Mouse (Mus musculus): ENCODE measurements around the gene Add1. TPM values are rescaled to one million over a fixed set of nuclear protein-coding genes. Genes with fewer than 3 reads are reported as not detected.
A peak's percentile ranks its signal among the peaks of the same experiment; 100 is the strongest.
"Not testable (repeated sequence)": the region's sequence is repeated elsewhere in the genome, so short reads cannot be mapped to it uniquely, and the experiment has no call there.

Add1 gene
- polyA plus RNA-seq, 1 experiment from 2014 or later: 166 TPM

- peaks cover 42% of the 10 kb centered on the region for H3K36me3 ChIP-seq (replicated peaks)
- H3K4me1 ChIP-seq: 0 out of 2 replicates have a peak, but pooled peaks cover 2% of the 10 kb centered on the region
- H3K9me3 ChIP-seq: no peaks in the 10 kb centered on the region
- DNase-seq (ENCODE audit: low spot score): no peak
- WGBS: 85% methylated on average over 7 of the region's 7 CpGs
- H3K27ac ChIP-seq (replicated peaks): no peak overlapping the region
- no peak overlapping the region for H3K4me3 ChIP-seq
- no peaks in the 10 kb centered on the region for H3K27me3 ChIP-seq (replicated peaks; ENCODE audit: low read depth, poor library complexity, severe bottlenecking)
Observed at GRCm38 (mm10) chr5:34565545-34566283, 7.8 kb upstream of the Add1 start.

DNA sequence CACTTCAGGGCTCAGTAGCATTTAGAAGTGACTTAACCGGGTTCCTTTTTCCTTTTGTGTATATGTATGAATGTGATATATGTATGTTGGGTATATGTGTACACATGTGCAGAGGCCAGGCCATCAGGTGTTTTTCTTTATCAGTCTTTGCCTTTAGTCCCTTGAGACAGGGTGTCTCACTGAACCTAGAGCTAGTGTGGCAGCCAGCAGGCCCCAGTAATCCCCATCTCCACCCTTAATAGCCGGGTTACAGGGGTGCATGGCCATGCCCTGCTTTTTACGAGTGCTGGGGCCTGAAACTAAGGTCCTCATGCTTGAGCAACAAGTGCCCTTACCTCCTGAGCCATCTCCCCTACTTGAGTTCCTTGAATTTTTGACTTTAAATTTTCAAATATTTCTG is 1.9 kb upstream of the Add1 start:
- Histone ChIP-seq H3K36me3 (replicated peaks) (no peaks in the 10 kb centered on the region), H3K4me1 (peaks cover 20% of the 10 kb centered on the region), H3K9me3 (no peaks in the 10 kb centered on the region), H3K27me3 (replicated peaks; ENCODE audit: low read depth, poor library complexity, severe bottlenecking) (no peaks in the 10 kb centered on the region), H3K27ac (replicated peaks) (no peak overlapping the region), H3K4me3 (no peak overlapping the region)
- no peak for DNase-seq (ENCODE audit: low spot score)
- 78% methylated on average over 3 of the region's 3 CpGs for WGBS

DNA sequence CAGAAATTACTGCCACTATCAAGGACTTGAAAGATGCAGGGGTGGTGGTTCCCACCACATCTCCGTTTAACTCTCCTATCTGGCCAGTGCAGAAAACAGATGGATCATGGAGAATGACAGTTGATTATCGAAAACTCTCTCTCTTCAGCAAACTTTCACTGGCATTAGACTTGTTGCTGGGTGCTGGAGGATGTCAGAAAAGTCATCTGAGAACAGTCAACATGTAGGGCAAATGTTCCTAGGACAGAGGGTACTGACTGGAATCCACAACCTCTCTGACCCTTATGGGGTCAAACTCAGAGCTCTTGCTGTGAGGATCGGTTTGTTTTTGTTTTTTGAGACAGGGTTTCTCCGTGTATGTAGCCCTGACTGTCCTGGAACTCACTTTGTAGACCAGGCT is 896 bp upstream of the Add1 start:
- DNase-seq (ENCODE audit: low spot score); H3K36me3 ChIP-seq (replicated peaks); H3K27me3 ChIP-seq (replicated peaks; ENCODE audit: low read depth, poor library complexity, severe bottlenecking); H3K9me3 ChIP-seq: not testable (repeated sequence)
- peak overlapping the region; percentile 100 for H3K4me3 ChIP-seq
- 51% methylated on average over 4 of the region's 4 CpGs for WGBS
- H3K4me1 ChIP-seq: peaks cover 20% of the 10 kb centered on the region
- peak overlapping the region; percentile 98 for H3K27ac ChIP-seq (replicated peaks)

GRCm38 (mm10) chr5:34574721-34575120 is 1.3 kb downstream of the Add1 start:
- peaks cover 20% of the 10 kb centered on the region for H3K4me1 ChIP-seq
- H3K4me3 ChIP-seq: peak overlapping the region; percentile 100
- H3K9me3 ChIP-seq: no peaks in the 10 kb centered on the region
- no peaks in the 10 kb centered on the region for H3K27me3 ChIP-seq (replicated peaks; ENCODE audit: low read depth, poor library complexity, severe bottlenecking)
- WGBS: 45% methylated on average over 10 of the region's 10 CpGs
- peaks cover 13% of the 10 kb centered on the region for H3K36me3 ChIP-seq (replicated peaks)
- H3K27ac ChIP-seq (replicated peaks): peak overlapping the region; percentile 98
- DNase-seq (ENCODE audit: low spot score): peak; percentile 14

- H3K27ac ChIP-seq (replicated peaks): no peak overlapping the region
- DNase-seq (ENCODE audit: low spot score): no peak
- H3K36me3 ChIP-seq (replicated peaks): peaks cover 13% of the 10 kb centered on the region
- H3K4me1 ChIP-seq: peaks cover 20% of the 10 kb centered on the region
- H3K4me3 ChIP-seq: no peak overlapping the region
- H3K9me3 ChIP-seq: no peaks in the 10 kb centered on the region
- H3K27me3 ChIP-seq (replicated peaks; ENCODE audit: low read depth, poor library complexity, severe bottlenecking): no peaks in the 10 kb centered on the region
- WGBS: 97% methylated on average over 1 of the region's 1 CpGs
Observed at GRCm38 (mm10) chr5:34576286-34576685, 2.8 kb downstream of the Add1 start.

DNA sequence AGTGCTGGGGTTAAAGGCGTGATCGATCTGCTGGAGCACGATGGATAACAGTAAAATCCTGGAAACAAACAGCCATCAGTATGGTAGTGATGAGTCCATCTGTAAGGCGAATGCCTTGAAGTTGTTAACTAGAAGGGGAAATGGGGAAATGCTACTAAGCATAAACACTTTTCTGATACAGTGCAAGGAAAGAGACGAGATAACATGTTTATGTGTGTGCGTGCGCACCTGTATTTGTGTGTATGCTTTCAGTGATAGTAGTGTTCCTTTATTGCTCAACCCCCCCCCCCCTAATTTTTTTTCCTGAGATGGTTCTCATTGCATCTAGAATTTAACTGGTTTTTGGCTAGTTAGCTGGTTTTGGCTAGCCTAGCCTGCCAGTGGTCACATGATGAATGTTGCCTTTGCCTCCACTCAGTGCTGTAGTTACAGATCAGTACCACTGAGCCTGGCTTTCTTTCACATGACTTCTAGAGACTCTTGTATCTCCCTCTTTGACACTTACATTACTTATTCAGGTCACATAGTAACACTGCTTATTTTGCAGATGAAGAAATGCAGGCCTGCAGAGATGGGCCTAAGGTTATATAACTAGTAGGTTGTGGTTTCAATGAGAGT is 4.7 kb downstream of the Add1 start:
- 95% methylated on average over 7 of the region's 7 CpGs for whole genome bisulfite sequencing
- Histone ChIP-seq H3K4me1 (peaks cover 19% of the 10 kb centered on the region), H3K9me3 (no peaks in the 10 kb centered on the region), H3K27me3 (replicated peaks; ENCODE audit: low read depth, poor library complexity, severe bottlenecking) (no peaks in the 10 kb centered on the region), H3K4me3 (no peak overlapping the region), H3K27ac (replicated peaks) (no peak overlapping the region), H3K36me3 (replicated peaks) (peaks cover 13% of the 10 kb centered on the region)
- DNase-seq (ENCODE audit: low spot score): no peak

DNA sequence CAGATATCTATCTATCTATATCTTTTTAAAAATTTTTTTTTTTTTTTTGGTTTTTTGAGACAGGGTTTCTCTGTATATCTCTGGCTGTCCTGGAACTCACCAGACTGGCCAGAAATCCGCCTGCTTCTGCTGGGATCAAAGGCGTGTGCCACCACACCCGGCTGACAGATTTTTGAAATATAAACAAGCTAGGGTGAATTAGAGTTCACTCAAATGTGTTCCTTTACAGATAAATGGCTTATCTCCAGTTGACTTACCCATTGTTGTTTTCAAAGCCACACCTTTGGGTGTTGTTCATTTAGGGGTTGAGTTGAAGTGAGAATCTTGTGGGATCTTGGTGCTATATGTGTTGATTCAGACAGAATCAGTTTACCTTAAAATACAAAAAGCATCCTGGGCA is 5.9 kb downstream of the Add1 start:
- no peaks in the 10 kb centered on the region for H3K9me3 ChIP-seq
- no peak for DNase-seq (ENCODE audit: low spot score)
- H3K4me3 ChIP-seq: no peak overlapping the region
- H3K36me3 ChIP-seq (replicated peaks): peaks cover 20% of the 10 kb centered on the region
- H3K27ac ChIP-seq (replicated peaks): no peak overlapping the region
- H3K4me1 ChIP-seq: peaks cover 18% of the 10 kb centered on the region
- H3K27me3 ChIP-seq (replicated peaks; ENCODE audit: low read depth, poor library complexity, severe bottlenecking): no peaks in the 10 kb centered on the region
- WGBS: 83% methylated on average over 3 of the region's 3 CpGs

DNA sequence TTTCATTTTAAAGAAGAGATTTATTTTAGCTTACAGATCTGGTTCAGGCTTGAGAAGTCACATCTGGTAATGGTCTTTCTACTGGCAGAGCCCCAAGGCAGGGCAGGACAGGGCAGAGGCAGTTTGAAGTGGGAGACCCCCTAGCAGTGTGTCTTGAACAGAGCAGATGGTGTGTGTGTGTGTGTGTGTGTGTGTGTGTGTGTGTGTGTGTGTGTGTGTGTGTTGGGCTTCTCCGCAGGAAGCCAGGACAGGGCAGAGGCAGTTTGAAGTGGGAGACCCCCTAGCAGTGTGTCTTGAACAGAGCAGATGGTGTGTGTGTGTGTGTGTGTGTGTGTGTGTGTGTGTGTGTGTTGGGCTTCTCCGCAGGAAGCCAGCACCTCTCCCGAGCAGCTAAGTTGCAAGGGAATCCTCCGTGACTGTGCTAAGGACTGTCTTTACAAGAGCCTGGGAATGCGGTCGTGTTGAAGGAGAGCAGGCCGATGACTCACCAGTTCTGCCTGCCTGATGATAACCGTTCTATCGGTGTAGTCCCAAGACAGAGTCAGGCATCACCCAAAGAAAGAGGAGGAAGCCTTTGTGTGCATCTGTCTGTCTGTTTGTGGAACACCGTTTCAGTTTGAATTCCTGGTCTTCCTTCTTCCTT is 8.3 kb downstream of the Add1 start:
- not testable (repeated sequence) for H3K4me1 ChIP-seq; DNase-seq (ENCODE audit: low spot score); H3K27me3 ChIP-seq (replicated peaks; ENCODE audit: low read depth, poor library complexity, severe bottlenecking); H3K4me3 ChIP-seq; H3K9me3 ChIP-seq
- H3K27ac ChIP-seq (replicated peaks): peak overlapping the region; percentile 51; the same call in 1 of the 2 replicates
- peaks cover 19% of the 10 kb centered on the region for H3K36me3 ChIP-seq (replicated peaks)
- 67% methylated on average over 10 of the region's 10 CpGs for WGBS

DNA sequence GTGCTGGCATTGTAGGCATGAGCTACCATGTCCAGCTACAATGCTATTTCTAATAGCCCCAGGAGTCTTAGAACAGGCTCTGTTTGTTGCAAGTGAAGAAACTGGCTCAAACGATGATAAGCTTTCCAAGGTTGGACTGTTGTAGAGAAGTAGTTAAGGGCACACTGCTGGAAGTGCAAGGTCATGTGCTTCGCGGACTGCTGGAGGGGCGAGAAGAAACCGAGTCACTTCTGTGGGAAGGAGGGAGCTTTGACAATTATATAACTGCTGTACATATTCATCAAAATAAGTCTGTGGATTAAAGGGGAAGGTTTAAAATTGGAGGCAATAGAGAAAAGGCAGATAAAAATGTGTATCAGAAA is 8.8 kb downstream of the Add1 start:
- H3K27ac ChIP-seq (replicated peaks): peak overlapping the region; percentile 51; the same call in 1 of the 2 replicates
- peaks cover 14% of the 10 kb centered on the region for H3K36me3 ChIP-seq (replicated peaks)
- H3K4me1 ChIP-seq: peaks cover 9% of the 10 kb centered on the region
- WGBS: 87% methylated on average over 5 of the region's 5 CpGs
- DNase-seq (ENCODE audit: low spot score): no peak
- H3K4me3 ChIP-seq: no peak overlapping the region
- H3K9me3 ChIP-seq: no peaks in the 10 kb centered on the region
- no peaks in the 10 kb centered on the region for H3K27me3 ChIP-seq (replicated peaks; ENCODE audit: low read depth, poor library complexity, severe bottlenecking)

DNA sequence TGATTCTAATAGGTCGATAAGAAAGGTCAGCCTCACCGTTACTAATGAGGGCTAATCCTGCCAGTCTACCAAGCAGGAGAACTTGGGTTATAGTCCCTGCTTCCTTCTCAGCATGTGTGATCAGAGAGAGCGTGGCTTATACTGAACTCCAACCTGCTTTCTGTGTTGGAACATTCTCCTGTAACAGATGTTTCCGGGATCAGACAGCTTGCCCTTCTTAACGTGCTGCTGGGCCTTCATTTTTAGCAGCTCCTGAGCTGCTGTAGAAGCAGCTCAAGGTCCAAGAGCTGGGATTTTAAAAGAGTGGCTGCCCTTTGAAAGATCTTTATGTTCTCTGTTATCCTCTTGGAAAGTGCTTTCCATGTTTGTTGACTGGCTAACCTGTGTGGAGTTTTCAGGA is 11.8 kb downstream of the Add1 start:
- no peaks in the 10 kb centered on the region for H3K9me3 ChIP-seq
- 82% methylated on average over 5 of the region's 5 CpGs for WGBS
- H3K4me1 ChIP-seq: peaks cover 17% of the 10 kb centered on the region
- H3K36me3 ChIP-seq (replicated peaks): peaks cover 7% of the 10 kb centered on the region; the same call in 1 of the 2 replicates
- DNase-seq (ENCODE audit: low spot score): no peak
- H3K27ac ChIP-seq (replicated peaks): no peak overlapping the region
- no peaks in the 10 kb centered on the region for H3K27me3 ChIP-seq (replicated peaks; ENCODE audit: low read depth, poor library complexity, severe bottlenecking)
- no peak overlapping the region for H3K4me3 ChIP-seq

GRCm38 (mm10) chr5:34587881-34588280 is 14.4 kb downstream of the Add1 start:
- H3K9me3 ChIP-seq: no peaks in the 10 kb centered on the region
- no peak for DNase-seq (ENCODE audit: low spot score)
- H3K4me1 ChIP-seq: peaks cover 25% of the 10 kb centered on the region
- H3K4me3 ChIP-seq: no peak overlapping the region
- H3K27me3 ChIP-seq (replicated peaks; ENCODE audit: low read depth, poor library complexity, severe bottlenecking): no peaks in the 10 kb centered on the region
- no peak overlapping the region for H3K27ac ChIP-seq (replicated peaks)
- peaks cover 10% of the 10 kb centered on the region for H3K36me3 ChIP-seq (replicated peaks)
- WGBS: 87% methylated on average over 5 of the region's 5 CpGs

DNA sequence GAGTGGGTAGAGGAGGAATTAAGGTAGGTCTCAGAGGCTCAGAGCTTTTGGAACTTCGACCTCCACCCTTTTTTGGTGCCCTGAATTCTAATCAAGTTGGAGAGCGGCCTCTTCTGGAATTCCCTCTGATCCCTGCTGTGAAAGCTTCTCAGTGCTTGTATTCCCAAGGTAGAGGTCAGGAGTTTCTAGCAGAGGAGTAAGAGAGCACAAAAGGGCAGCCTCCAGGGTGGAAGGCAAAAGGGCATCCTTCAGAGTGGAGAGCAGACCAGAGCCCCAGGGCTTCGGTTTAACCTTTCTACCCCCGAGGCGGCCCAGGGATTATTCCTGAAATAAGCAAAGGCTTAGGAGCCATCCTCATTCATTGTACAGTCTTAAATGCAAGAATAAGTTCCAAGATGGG is 16.6 kb downstream of the Add1 start:
- peak; percentile 11 for DNase-seq (ENCODE audit: low spot score)
- Histone ChIP-seq H3K27me3 (replicated peaks; ENCODE audit: low read depth, poor library complexity, severe bottlenecking) (no peaks in the 10 kb centered on the region), H3K9me3 (no peaks in the 10 kb centered on the region), H3K27ac (replicated peaks) (0 out of 2 replicates have a peak overlapping the region, but pooled peaks have one; percentile 2), H3K36me3 (replicated peaks) (peaks cover 11% of the 10 kb centered on the region), H3K4me3 (no peak overlapping the region), H3K4me1 (peaks cover 25% of the 10 kb centered on the region)
- 8% methylated on average over 5 of the region's 5 CpGs for WGBS

- WGBS: 57% methylated on average over 4 of the region's 4 CpGs
Observed at GRCm38 (mm10) chr5:34590702-34591101, 17.2 kb downstream of the Add1 start.

More at GRCm38 (mm10) chr5:34590702-34591101, 17.2 kb downstream of the Add1 start:
- Histone ChIP-seq H3K9me3 (no peaks in the 10 kb centered on the region), H3K27ac (replicated peaks) (no peak overlapping the region), H3K36me3 (replicated peaks) (peaks cover 11% of the 10 kb centered on the region), H3K4me1 (peaks cover 25% of the 10 kb centered on the region), H3K4me3 (no peak overlapping the region), H3K27me3 (replicated peaks; ENCODE audit: low read depth, poor library complexity, severe bottlenecking) (no peaks in the 10 kb centered on the region)
- DNase-seq (ENCODE audit: low spot score): no peak

All from embryonic facial prominence, embryonic 10.5 days (tissue).